Mouse (Mus musculus) testis, adult 2 months (tissue): ENCODE measurements around the gene Lcat.

ENCODE experiments used
- CTCF ChIP-seq: fragments of 200-500 bp; IDR thresholded peaks from 2 replicates; pipeline ENCODE4 v1.5.1; 2012; ENCODE audit warnings: low read depth, mild to moderate bottlenecking, inconsistent platforms, low read length, moderate library complexity; ENCODE audit not compliant: control insufficient read depth, insufficient read depth, insufficient replicate concordance
- POLR2A ChIP-seq: fragments of 200-500 bp; IDR thresholded peaks from 2 replicates; pipeline ENCODE4 v1.6.1; 2012; ENCODE audit warnings: low read depth, mild to moderate bottlenecking, inconsistent platforms, low read length, moderate library complexity; ENCODE audit not compliant: control insufficient read depth

GRCm38 (mm10) chr8:105937496-105938305 lies 5.5 kb downstream of the Lcat start:
- no peak for TF ChIP-seq CTCF
- no peak for TF ChIP-seq POLR2A
